Mouse (Mus musculus) heart, postnatal 4 days (tissue): ENCODE data around the gene Olfr729. TPM values are rescaled to one million over a fixed set of nuclear protein-coding genes. Genes with fewer than 3 reads are reported as not detected.

Experiments used
- DNase-seq: peaks from one replicate; pipeline ENCODE4 v3.0.0; 2021
- total RNA-seq, 2 experiments: library from RNA; stranded (reverse); gene quantifications; 2 replicates each; pipeline ENCODE4 v1.2.3; 2021

Gene Olfr729
- total RNA-seq, result not detected

DNA sequence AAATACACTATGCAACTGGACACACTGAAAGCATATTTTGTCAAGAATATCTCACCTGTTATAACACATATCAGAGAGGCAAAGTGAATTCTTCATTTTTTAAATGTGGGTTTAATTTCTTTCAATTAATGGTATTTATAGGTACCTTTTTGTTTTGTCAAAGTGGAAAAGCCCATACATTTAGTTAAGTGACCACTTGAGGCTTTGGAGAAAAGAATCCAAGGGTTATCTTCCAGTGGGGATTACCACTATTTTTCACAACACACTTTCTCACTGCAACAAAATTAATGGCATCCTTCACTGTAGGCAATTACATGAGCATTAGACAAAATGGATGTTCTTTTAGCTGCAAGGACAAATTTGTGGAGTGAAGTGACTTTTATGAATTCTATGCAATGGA lies at the start of gene Olfr729:
Gene Olfr729 (minus strand): TSS at position 101 of the 400 bp plus-strand sequence.
- no peak for DNase-seq

DNA sequence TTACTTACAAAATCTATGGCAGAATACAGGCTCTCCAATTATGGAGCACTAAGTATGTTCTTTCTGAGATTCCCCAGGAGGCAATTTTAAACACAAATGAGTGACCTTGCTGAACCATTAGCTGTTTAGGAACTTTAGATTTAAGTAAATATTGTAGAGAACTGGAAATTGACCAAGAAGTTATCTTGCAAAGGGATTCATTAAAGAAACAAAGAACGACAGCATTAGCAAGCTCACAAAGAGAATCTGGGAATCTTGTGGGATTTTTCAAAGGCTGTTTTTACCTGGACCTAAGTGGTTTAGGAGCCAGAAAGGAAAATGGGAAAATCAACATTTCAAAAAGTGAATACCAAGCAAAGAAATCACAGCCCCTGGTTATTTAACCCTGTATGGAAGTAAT lies 35.4 kb upstream of the Olfr729 start, which contains the start of gene Olfr730:
Gene Olfr730 (minus strand): TSS at position 101 of the 400 bp plus-strand sequence.
- no peak for DNase-seq

DNA sequence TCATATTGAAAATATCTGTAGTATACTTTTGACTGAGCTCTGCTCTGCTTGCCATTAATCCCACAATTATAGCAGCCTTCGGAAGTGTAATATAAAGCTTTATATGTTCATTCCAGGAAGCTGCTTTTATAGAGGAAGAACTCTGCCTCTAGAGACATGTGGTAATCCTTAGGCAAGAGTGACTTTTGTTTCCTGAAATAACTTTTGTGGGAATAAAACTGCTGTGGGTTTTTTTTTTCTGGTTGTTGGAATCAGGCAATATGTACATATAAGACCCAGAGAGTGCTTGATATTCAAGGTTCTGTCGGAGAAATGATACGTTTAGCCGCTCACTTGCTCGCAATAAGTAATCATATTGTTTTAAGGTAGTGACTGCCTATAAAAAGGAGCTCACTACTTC lies 10.1 kb downstream of the Olfr729 start, which contains the start of gene Olfr728:
Gene Olfr728 (minus strand): TSS at position 101 of the 400 bp plus-strand sequence.
- DNase-seq, result no peak

DNA sequence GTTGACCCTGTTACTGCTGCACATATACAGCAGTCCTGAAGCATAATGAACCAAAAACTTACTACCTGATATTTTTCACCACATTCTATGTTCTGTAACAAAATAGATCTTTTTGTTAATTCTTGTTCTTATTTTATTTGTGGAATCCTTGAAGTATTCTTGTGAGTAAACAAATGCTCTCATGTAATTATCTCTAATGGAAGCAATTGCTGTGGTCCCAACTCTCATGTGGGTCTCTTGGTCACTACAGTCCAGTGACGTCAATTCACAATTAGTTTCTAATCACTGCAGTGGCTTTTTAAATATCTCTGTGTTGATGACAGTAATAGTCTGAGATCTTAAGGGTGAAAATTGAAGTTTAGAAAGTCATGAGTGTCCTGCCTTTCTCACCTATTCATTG lies 29.8 kb downstream of the Olfr729 start, which contains the start of gene Olfr727:
Gene Olfr727 (plus strand): TSS at position 301 of the 400 bp plus-strand sequence.
- DNase-seq, result no peak

Other genes starting within 250 kb of the Olfr729 start
- gene Olfr723, start 221.1 kb downstream of the Olfr729 start, total RNA-seq, result not detected
- not detected for gene Olfr724, start 189.6 kb downstream of the Olfr729 start, total RNA-seq
- not detected for gene Olfr725, start 112.5 kb downstream of the Olfr729 start, total RNA-seq
- not detected for gene Olfr726, start 62.0 kb downstream of the Olfr729 start, total RNA-seq
- not detected for gene Olfr727, start 29.7 kb downstream of the Olfr729 start, total RNA-seq
- gene Olfr728, start 10.2 kb downstream of the Olfr729 start, total RNA-seq, result not detected
- not detected for gene Olfr730, start 35.3 kb upstream of the Olfr729 start, total RNA-seq
- gene Olfr731, start 89.0 kb upstream of the Olfr729 start, total RNA-seq, result not detected
- gene Olfr732, start 131.3 kb upstream of the Olfr729 start, total RNA-seq, result not detected
- not detected for gene Olfr733, start 148.6 kb upstream of the Olfr729 start, total RNA-seq
- gene Olfr734, start 173.9 kb upstream of the Olfr729 start, total RNA-seq, result not detected
- gene Olfr735, start 196.0 kb upstream of the Olfr729 start, total RNA-seq, result not detected
- not detected for gene Tlr11, start 205.0 kb upstream of the Olfr729 start, total RNA-seq
- gene Olfr736, start 228.3 kb upstream of the Olfr729 start, total RNA-seq, result not detected